27 mouse cellular contexts compared by ENCODE assay signal in the genomic region with DNA sequence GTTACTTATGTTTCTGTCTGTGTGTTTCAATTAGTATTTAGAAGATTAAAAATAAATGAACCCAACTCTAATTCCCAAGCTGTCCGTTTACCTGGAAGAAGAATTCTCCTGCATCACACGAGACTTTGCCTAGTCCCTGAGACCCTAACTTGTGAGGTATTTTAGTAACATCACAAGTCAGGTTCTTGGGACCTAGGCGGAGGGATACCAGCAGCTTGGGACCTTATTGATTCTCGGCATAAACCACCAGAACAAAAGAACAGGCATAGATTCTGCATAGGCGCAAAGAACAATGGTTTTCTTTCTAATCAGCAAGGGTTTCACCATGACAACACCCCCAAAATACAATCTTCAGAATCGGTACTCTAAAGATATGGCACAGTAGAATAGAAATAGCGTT. TPM values are rescaled to one million over a fixed set of nuclear protein-coding genes. Genes with fewer than 3 reads are reported as not detected.
DNase-seq lines count a peak whose midpoint lies in the region; ATAC-seq and TF ChIP-seq lines count a peak whose summit lies in the region.
"Had no signal": no experiment of that assay in that cellular context is flagged by ENCODE, and none has a peak within 500 bp of the region (broad histone marks: within the 10 kb centered on the region; RNA-seq: fewer than 3 reads in every experiment).

No protein-coding gene starts in this region.

- no peak for TF ChIP-seq POLR2A in cortical plate, adult 2 months (IDR thresholded peaks at IDR 0.05; ENCODE audit: extremely low read depth, insufficient read depth, low read length)

- H3K9ac ChIP-seq in forebrain, embryonic 12.5 days = no peak overlapping the region
- H3K9ac ChIP-seq in forebrain, embryonic 11.5 days (ENCODE audit: low read length) = no peak overlapping the region
- H3K9ac ChIP-seq in hindbrain, embryonic 15.5 days = peak overlapping the region; percentile 49
- H3K9ac ChIP-seq in midbrain, postnatal 0 days (replicated peaks; ENCODE audit: low read length, poor library complexity, severe bottlenecking) = peak overlapping the region; percentile 52
- H3K9ac ChIP-seq: embryonic facial prominence, embryonic 12.5 days; intestine, embryonic 15.5 days; limb, embryonic 13.5 days; liver, embryonic 15.5 days had no signal

- ATAC-seq in forebrain, embryonic 12.5 days (ENCODE audit: low FRiP score) = no peak
- no peak for ATAC-seq in forebrain, embryonic 11.5 days (replicated peaks; ENCODE audit: low FRiP score)
- no peak for ATAC-seq in hindbrain, embryonic 15.5 days (ENCODE audit: low FRiP score, low read depth)
- ATAC-seq in midbrain, postnatal 0 days (ENCODE audit: low FRiP score) = no peak
- no peak for ATAC-seq in cerebellum, adult (ENCODE audit: insufficient number of reproducible peaks, low FRiP score, low TSS enrichment)
- ATAC-seq: CD4-positive, CD25-positive, alpha-beta regulatory T cell, adult 4 months; intestine, embryonic 15.5 days; lung, postnatal 0 days had no signal

- H3K27ac ChIP-seq in forebrain, embryonic 12.5 days = peak overlapping the region; percentile 15; the same call in 1 of the 2 replicates
- no peak overlapping the region; the same call in 1 of the 2 replicates for H3K27ac ChIP-seq in forebrain, embryonic 11.5 days (ENCODE audit: low read depth, low read length)
- peak overlapping the region; percentile 81; the same call in 1 of the 2 replicates for H3K27ac ChIP-seq in cortical plate, adult 2 months (ENCODE audit: insufficient read depth, low read length)
- H3K27ac ChIP-seq in hindbrain, embryonic 15.5 days (replicated peaks) = peak overlapping the region; percentile 87
- H3K27ac ChIP-seq in midbrain, postnatal 0 days (ENCODE audit: low read depth, low read length) = peak overlapping the region; percentile 82
- H3K27ac ChIP-seq: embryonic facial prominence, embryonic 12.5 days; intestine, embryonic 15.5 days; limb, embryonic 13.5 days; liver, embryonic 15.5 days; stomach, postnatal 0 days had no signal

- H3K36me3 ChIP-seq in forebrain, embryonic 12.5 days (replicated peaks) = no peaks in the 10 kb centered on the region
- H3K36me3 ChIP-seq in forebrain, embryonic 11.5 days (ENCODE audit: control insufficient read depth, insufficient read depth, low read length) = no peaks in the 10 kb centered on the region
- H3K36me3 ChIP-seq in hindbrain, embryonic 15.5 days = no peaks in the 10 kb centered on the region
- no peaks in the 10 kb centered on the region for H3K36me3 ChIP-seq in midbrain, postnatal 0 days (ENCODE audit: insufficient read depth, low read length)
- H3K36me3 ChIP-seq: embryonic facial prominence, embryonic 12.5 days; G1E; intestine, embryonic 15.5 days; limb, embryonic 13.5 days; liver, embryonic 15.5 days had no signal

- no peak overlapping the region for H3K4me3 ChIP-seq in forebrain, embryonic 12.5 days (replicated peaks)
- no peak overlapping the region for H3K4me3 ChIP-seq in forebrain, embryonic 11.5 days (ENCODE audit: low read depth, low read length)
- peak overlapping the region; percentile 86 for H3K4me3 ChIP-seq in cortical plate, adult 2 months (ENCODE audit: insufficient read depth, low read length)
- H3K4me3 ChIP-seq in hindbrain, embryonic 15.5 days = peak overlapping the region; percentile 35
- peak overlapping the region; percentile 35 for H3K4me3 ChIP-seq in midbrain, postnatal 0 days (ENCODE audit: low read depth, low read length)
- H3K4me3 ChIP-seq: embryonic facial prominence, embryonic 12.5 days; intestine, embryonic 15.5 days; limb, embryonic 13.5 days; liver, embryonic 15.5 days; myocyte had no signal

- H3K4me1 ChIP-seq in forebrain, embryonic 12.5 days = peaks cover 33% of the 10 kb centered on the region
- H3K4me1 ChIP-seq in forebrain, embryonic 11.5 days (replicated peaks; ENCODE audit: control insufficient read depth, insufficient read depth, low read length) = peaks cover 4% of the 10 kb centered on the region; the same call in 1 of the 2 replicates
- peaks cover 2% of the 10 kb centered on the region; the same call in 1 of the 2 replicates for H3K4me1 ChIP-seq in cortical plate, adult 2 months (ENCODE audit: control insufficient read depth, insufficient read depth, low read length)
- peaks cover 30% of the 10 kb centered on the region for H3K4me1 ChIP-seq in hindbrain, embryonic 15.5 days (replicated peaks)
- peaks cover 4% of the 10 kb centered on the region; the same call in 1 of the 2 replicates for H3K4me1 ChIP-seq in midbrain, postnatal 0 days (ENCODE audit: insufficient read depth, low read length)

- 57% methylated on average over 7 of the region's 7 CpGs for WGBS in forebrain, embryonic 12.5 days
- 66% methylated on average over 7 of the region's 7 CpGs for WGBS in forebrain, embryonic 11.5 days
- 26% methylated on average over 7 of the region's 7 CpGs for WGBS in hindbrain, embryonic 15.5 days
- 25% methylated on average over 7 of the region's 7 CpGs for WGBS in midbrain, postnatal 0 days

- H3K9me3 ChIP-seq in forebrain, embryonic 12.5 days = no peaks in the 10 kb centered on the region
- H3K9me3 ChIP-seq in forebrain, embryonic 11.5 days (ENCODE audit: control insufficient read depth, low read length) = no peaks in the 10 kb centered on the region
- H3K9me3 ChIP-seq in hindbrain, embryonic 15.5 days = no peaks in the 10 kb centered on the region
- no peaks in the 10 kb centered on the region for H3K9me3 ChIP-seq in midbrain, postnatal 0 days (ENCODE audit: low read length)
- H3K9me3 ChIP-seq: embryonic facial prominence, embryonic 12.5 days; intestine, embryonic 15.5 days; limb, embryonic 13.5 days; liver, embryonic 15.5 days had no signal

- no peak for DNase-seq in forebrain, embryonic 11.5 days (ENCODE audit: low spot score)
- DNase-seq in midbrain, postnatal 0 days (ENCODE audit: low spot score) = peak; percentile 82
- no peak for DNase-seq in urinary bladder, postnatal 4 days (ENCODE audit: low spot score in 2 of 2)
- DNase-seq in cerebellum, postnatal 10 days = no peak
- DNase-seq: adrenal gland, postnatal 36 days; cerebellum, postnatal 25 days; gastrocnemius, postnatal 36 days; heart, postnatal 14 days; kidney, postnatal 10 days; layer of hippocampus, adult 9-11 months; right cerebral cortex, postnatal 25 days; thymus, postnatal 14 days had no signal

- H3K4me2 ChIP-seq in forebrain, embryonic 12.5 days = peak overlapping the region; percentile 21; the same call in 1 of the 2 replicates
- H3K4me2 ChIP-seq in forebrain, embryonic 11.5 days (ENCODE audit: low read depth, low read length, severe bottlenecking) = no peak overlapping the region
- H3K4me2 ChIP-seq in hindbrain, embryonic 15.5 days = peak overlapping the region; percentile 56
- H3K4me2 ChIP-seq in midbrain, postnatal 0 days (ENCODE audit: low read depth, low read length, poor library complexity, severe bottlenecking) = peak overlapping the region; percentile 67
- H3K4me2 ChIP-seq: embryonic facial prominence, embryonic 12.5 days; heart, embryonic 11.5 days; intestine, embryonic 15.5 days; limb, embryonic 13.5 days; liver, embryonic 15.5 days had no signal

- no peaks in the 10 kb centered on the region for H3K27me3 ChIP-seq in forebrain, embryonic 12.5 days
- no peaks in the 10 kb centered on the region for H3K27me3 ChIP-seq in forebrain, embryonic 11.5 days (ENCODE audit: control insufficient read depth, insufficient read depth, low read length)
- no peaks in the 10 kb centered on the region for H3K27me3 ChIP-seq in hindbrain, embryonic 15.5 days
- no peaks in the 10 kb centered on the region for H3K27me3 ChIP-seq in midbrain, postnatal 0 days (ENCODE audit: insufficient read depth, low read length)
- H3K27me3 ChIP-seq: embryonic facial prominence, embryonic 12.5 days; intestine, embryonic 15.5 days; limb, embryonic 13.5 days; liver, embryonic 15.5 days had no signal

- no peak for TF ChIP-seq CTCF in cortical plate, adult 2 months (IDR thresholded peaks at IDR 0.05; ENCODE audit: extremely low read depth, insufficient read depth, low read length)
- TF ChIP-seq CTCF in midbrain, postnatal 0 days (IDR thresholded peaks at IDR 0.05) = no peak

RNA-seq across cellular contexts. Expression of a gene that starts 44.3 kb away (rescaled TPM):
- polyA plus RNA-seq in forebrain, embryonic 12.5 days (2016; fragmentation: Nextera tagmentation; extraction: Ambion mirVana) = not detected in 2 replicates
- not detected in 2 replicates for polyA plus RNA-seq in forebrain, embryonic 11.5 days (2014; fragmentation: Nextera tagmentation; extraction: Ambion mirVana)
- not detected in 2 replicates for polyA plus RNA-seq in cortical plate, adult 2 months (2012; rRNA removed)
- polyA plus RNA-seq in hindbrain, embryonic 15.5 days (2015; fragmentation: Nextera tagmentation; extraction: Ambion mirVana) = not detected in 2 replicates
- not detected in 2 replicates for total RNA-seq in midbrain, postnatal 0 days (2014; rRNA removed)
- polyA plus RNA-seq in midbrain, postnatal 0 days (2015; fragmentation: Nextera tagmentation; extraction: Ambion mirVana) = not detected in 2 replicates
- total RNA-seq: adrenal gland, postnatal 36 days; G1E; gastrocnemius, postnatal 36 days; heart, postnatal 14 days; megakaryocyte, adult 5-6 weeks had no signal
- polyA plus RNA-seq: CD4-positive, CD25-positive, alpha-beta regulatory T cell, adult 4 months; embryonic facial prominence, embryonic 12.5 days; G1E; heart, embryonic 11.5 days; intestine, embryonic 15.5 days; limb, embryonic 13.5 days; liver, embryonic 15.5 days; lung, postnatal 0 days; myocyte; stomach, postnatal 0 days had no signal

Comparison
In these comparisons a context has a peak if more than half of its experiments do, and no peak if none do; other contexts are left out.
1. H3K4me3 ChIP-seq: peak in cortical plate, adult 2 months (single experiment), hindbrain, embryonic 15.5 days (single experiment) and midbrain, postnatal 0 days (single experiment); none in forebrain, embryonic 12.5 days (single experiment) and forebrain, embryonic 11.5 days (single experiment).
2. H3K9ac ChIP-seq: peak in hindbrain, embryonic 15.5 days (single experiment) and midbrain, postnatal 0 days (single experiment); none in forebrain, embryonic 12.5 days (single experiment) and forebrain, embryonic 11.5 days (single experiment).